Mouse (Mus musculus) neutrophil, adult 59 days (primary cell): ENCODE data around the gene Meioc. TPM values are rescaled to one million over a fixed set of nuclear protein-coding genes. Genes with fewer than 3 reads are reported as not detected.

ENCODE experiments used
- total RNA-seq, 2 experiments: library from RNA; stranded (reverse); gene quantifications; 1 replicate in 1 of 2; 2 replicates in 1 of 2; pipeline ENCODE4 v1.2.4; 2023

Meioc gene
- total RNA-seq: not detected

GRCm38 (mm10) chr11:102663416-102663815, at the start of gene Meioc:
Gene Meioc (plus strand): TSS chr11:102663716.

GRCm38 (mm10) chr11:102697338-102698017, 34.0 kb downstream of the Meioc start, which contains the start of gene Ccdc43:
Gene Ccdc43 (minus strand): TSS chr11:102697782.

Other genes starting within 250 kb of the Meioc start
- 100 to 1,000 TPM; 308 to 361 TPM for gene Grn, start 233.4 kb upstream of the Meioc start, total RNA-seq
- under 1 TPM in 1 of 2 experiments, not detected in 1; 0.38 TPM for gene Fam171a2, start 216.0 kb upstream of the Meioc start, total RNA-seq
- 10 to 100 TPM; 11.8 to 19.6 TPM for gene Itga2b, start 193.6 kb upstream of the Meioc start, total RNA-seq
- gene Gpatch8, start 107.3 kb upstream of the Meioc start, total RNA-seq: 10 to 100 TPM; 28.2 to 30.2 TPM
- gene Gm11627, start 84.3 kb upstream of the Meioc start, total RNA-seq: not detected
- gene Fzd2, start 59.3 kb upstream of the Meioc start, total RNA-seq: not detected
- 10 to 100 TPM; 10.9 to 12.5 TPM for gene Ccdc43, start 34.1 kb downstream of the Meioc start, total RNA-seq
- gene Adam11, start 97.7 kb downstream of the Meioc start, total RNA-seq: 1 to 10 TPM in 1 of 2 experiments, under 1 TPM in 1; 0.13 to 1.3 TPM
- under 1 TPM in 1 of 2 experiments, not detected in 1; 0.16 TPM for gene Gjc1, start 156.0 kb downstream of the Meioc start, total RNA-seq
- gene Higd1b, start 172.1 kb downstream of the Meioc start, total RNA-seq: not detected
- 10 to 100 TPM; 57.7 to 64.3 TPM for gene Eftud2, start 217.3 kb downstream of the Meioc start, total RNA-seq
- gene Ccdc103, start 217.5 kb downstream of the Meioc start, total RNA-seq: under 1 TPM in 1 of 2 experiments, not detected in 1; 0.33 TPM
- gene Fam187a, start 221.5 kb downstream of the Meioc start, total RNA-seq: not detected
- gene Gfap, start 237.2 kb downstream of the Meioc start, total RNA-seq: 1 to 10 TPM in 1 of 2 experiments, under 1 TPM in 1; 0.18 to 2.4 TPM